ENCODE assay signal across 19 mouse cellular contexts in genomic region chr9:77958327-77958726, GRCm38 (mm10).
"Had no signal": no experiment of that assay in that cellular context is flagged by ENCODE, and none has a peak within 500 bp of the region (broad histone marks: within the 10 kb centered on the region; RNA-seq: fewer than 3 reads in every experiment).

No protein-coding gene starts in this region.

- H3K4me1 ChIP-seq: midbrain, embryonic 15.5 days; stomach, embryonic 15.5 days had no signal

- DNase-seq: kidney, postnatal 10 days; kidney, postnatal 36 days; layer of hippocampus, postnatal 36 days; liver, postnatal 0 days; lung, embryonic 14.5 days; right cerebral cortex, adult 18-20 months; right cerebral cortex, postnatal 14 days; right cerebral cortex, postnatal 4 days; thymus, postnatal 25 days had no signal

- H3K36me3 ChIP-seq: midbrain, embryonic 15.5 days; stomach, embryonic 15.5 days had no signal

- H3K4me3 ChIP-seq: kidney, embryonic 15.5 days; left cerebral cortex, adult 2 months; limb, embryonic 12.5 days; limb, embryonic 15.5 days; midbrain, embryonic 12.5 days; midbrain, embryonic 15.5 days; neural tube, embryonic 12.5 days; neural tube, embryonic 15.5 days; stomach, embryonic 15.5 days had no signal

- H3K27me3 ChIP-seq: kidney, embryonic 15.5 days; limb, embryonic 12.5 days; limb, embryonic 15.5 days; midbrain, embryonic 12.5 days; midbrain, embryonic 15.5 days; neural tube, embryonic 12.5 days; neural tube, embryonic 15.5 days; stomach, embryonic 15.5 days had no signal

- H3K9me3 ChIP-seq: kidney, embryonic 15.5 days; limb, embryonic 12.5 days; limb, embryonic 15.5 days; midbrain, embryonic 12.5 days; midbrain, embryonic 15.5 days; neural tube, embryonic 12.5 days; neural tube, embryonic 15.5 days; stomach, embryonic 15.5 days had no signal

- ATAC-seq: liver, postnatal 0 days; lung, postnatal 0 days; midbrain, embryonic 15.5 days had no signal
